Mouse (Mus musculus): Measurements from ENCODE around the gene Rnf6. TPM values are rescaled to one million over a fixed set of nuclear protein-coding genes. Genes with fewer than 3 reads are reported as not detected.

The Rnf6 gene
- polyA plus RNA-seq (2012; fragmentation: generic; extraction: Trizol): 10 to 100 TPM in 1 of 2 experiments, under 1 TPM in 1; 0.83 to 13.3 TPM

DNA sequence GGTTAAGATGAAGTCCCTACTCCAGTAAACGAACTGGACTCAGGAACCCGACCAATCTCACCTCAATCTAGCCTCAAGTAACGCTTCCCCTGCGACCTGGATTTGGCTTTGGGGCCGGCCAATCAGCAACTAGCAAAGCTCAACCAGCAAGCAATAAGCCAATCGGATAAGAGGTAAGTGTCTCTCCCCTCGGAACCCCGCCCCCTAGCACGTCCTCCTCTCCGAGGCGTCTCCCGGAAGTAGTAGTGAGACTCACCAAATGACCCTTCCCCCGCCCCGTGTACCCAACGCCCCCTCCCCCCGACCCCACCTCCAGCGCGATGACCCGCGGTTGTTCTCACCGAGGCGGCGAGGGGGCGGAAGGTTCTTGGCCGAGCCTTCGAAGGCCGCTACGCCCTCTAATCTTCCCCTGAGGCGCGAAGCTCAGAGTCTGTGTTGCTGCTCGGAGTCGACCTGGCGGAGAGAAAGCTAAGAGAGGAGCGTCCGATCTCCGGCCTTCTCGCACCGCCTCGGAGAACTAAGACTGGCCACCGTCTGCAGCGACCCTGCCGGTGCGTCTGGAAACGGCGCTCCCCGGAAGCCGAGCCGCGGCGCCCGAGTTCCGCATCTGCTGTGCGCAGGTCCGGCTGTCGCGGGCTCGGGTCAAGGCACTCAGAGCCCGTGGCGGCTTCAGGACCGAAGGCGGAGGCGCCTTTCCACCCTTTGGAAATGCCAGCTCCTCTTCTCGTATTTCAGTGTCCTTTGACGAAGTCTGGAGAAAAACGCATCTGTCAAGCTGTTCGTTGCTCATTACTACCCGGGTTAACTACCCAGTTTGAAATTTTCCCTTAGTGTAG is at the start of gene Rnf6:
TSS of gene Rnf6 (minus strand) at position 677 of the 836 bp plus-strand sequence.

DNA sequence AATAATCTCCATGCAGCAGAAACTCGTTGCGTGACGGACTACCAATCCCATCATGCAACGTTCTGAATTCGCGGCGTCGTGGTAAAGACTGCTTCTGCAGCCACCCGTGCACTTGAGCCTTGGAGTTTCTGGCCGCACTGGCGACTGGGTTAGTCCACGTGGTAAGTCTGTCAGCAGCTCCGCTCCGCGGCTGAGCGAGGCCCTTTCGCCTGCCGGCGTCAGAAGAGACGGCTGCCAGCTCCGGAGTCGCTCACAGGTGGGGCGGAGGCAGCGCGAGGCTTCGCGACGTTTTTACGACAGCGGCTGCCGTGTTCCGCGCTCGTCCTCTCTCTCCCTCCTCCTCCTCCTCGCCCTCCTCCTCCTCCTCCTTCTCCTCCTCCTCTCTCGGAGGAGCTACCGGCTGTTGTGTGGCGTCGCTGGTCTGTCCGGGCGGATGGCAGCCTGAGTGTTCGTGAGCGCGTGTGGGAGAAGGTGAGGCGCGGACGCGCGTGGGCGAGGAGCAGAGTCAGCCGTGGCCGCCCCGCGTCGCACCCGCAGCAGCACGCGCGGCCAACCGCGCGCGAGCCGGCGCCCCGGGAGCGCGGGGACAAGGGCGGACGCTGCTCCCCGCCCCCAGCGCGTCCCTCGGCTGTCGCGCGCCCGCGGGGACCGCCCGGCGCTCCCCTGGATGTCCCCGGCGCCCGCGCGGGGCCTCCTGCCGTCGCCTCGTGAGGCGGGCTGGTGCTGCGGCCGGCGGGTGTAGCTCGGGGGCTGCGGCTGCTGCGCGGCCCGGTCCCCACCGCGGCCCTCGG is 9.7 kb upstream of the Rnf6 start, which contains the start of gene Cdk8:
TSS of gene Cdk8 (plus strand) at position 367 of the 791 bp plus-strand sequence.

DNA sequence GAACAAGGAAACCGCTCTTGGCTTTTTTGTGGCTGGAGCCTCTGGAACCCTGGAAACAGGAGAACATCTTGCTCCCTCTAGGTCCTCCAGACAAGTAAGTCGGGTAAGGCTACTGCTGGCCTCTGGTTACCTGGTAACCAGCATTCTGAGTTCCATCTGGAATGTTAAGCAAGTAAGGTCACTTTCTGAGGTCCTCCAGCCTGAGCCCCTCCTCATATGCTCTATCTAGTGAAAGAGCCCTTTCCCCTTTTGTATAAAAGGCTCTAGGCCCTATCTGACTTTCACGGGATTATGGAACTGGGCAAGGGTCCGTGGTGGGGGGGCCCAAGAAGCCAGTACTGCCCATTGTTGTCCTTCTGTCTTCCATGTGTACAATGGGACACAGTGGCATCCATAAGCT is 36.2 kb downstream of the Rnf6 start, which contains the start of gene 1700001J03Rik:
TSS of gene 1700001J03Rik (minus strand) at position 101 of the 400 bp plus-strand sequence.

DNA sequence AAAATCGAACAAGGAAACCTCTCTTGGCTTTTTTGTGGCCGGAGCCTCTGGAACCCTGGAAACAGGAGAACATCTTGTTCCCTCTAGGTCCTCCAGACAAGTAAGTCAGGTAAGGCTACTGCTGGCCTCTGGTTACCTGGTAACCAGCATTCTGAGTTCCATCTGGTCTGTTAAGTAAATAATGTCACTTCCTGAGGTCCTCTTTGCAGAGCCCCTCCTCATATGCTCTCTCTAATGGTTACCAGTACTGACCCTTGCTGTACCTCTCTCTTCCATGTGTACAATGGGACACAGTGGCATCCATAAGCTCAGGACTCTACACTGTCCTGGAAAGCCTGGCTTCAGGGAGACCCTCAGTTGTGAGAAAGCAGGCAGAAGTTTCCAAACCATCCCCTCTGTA is 50.7 kb downstream of the Rnf6 start, which contains the start of gene Gm6309:
TSS of gene Gm6309 (minus strand) at position 101 of the 400 bp plus-strand sequence.

DNA sequence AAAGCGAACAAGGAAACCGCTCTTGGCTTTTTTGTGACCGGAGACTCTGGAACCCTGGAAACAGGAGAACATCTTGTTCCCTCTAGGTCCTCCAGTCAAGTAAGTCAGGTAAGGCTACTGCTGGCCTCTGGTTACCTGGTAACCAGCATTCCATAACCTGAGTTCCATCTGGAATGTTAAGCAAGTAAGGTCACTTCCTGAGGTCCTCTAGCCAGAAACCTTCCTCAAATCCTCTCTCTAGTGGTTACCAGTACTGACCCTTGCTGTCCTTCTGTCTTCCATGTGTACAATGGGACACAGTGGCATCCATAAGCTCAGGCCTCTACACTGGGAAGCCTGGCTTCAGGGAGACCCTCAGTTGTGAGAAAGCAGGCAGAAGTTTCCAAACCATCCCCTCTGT is 60.9 kb downstream of the Rnf6 start, which contains the start of gene Gm5565:
TSS of gene Gm5565 (minus strand) at position 101 of the 400 bp plus-strand sequence.

Other genes starting within 250 kb of the Rnf6 start
- gene Cyp3a25, start 211.9 kb downstream of the Rnf6 start, polyA plus RNA-seq (2012; fragmentation: generic; extraction: Trizol): not detected
- gene Cyp3a59, start 142.3 kb downstream of the Rnf6 start, polyA plus RNA-seq (2012; fragmentation: generic; extraction: Trizol): not detected
- gene Gm5565, start 61.0 kb downstream of the Rnf6 start, polyA plus RNA-seq (2012; fragmentation: generic; extraction: Trizol): not detected
- gene Gm6309, start 50.8 kb downstream of the Rnf6 start, polyA plus RNA-seq (2012; fragmentation: generic; extraction: Trizol): not detected
- gene 1700001J03Rik, start 36.3 kb downstream of the Rnf6 start, polyA plus RNA-seq (2012; fragmentation: generic; extraction: Trizol): not detected
- gene Cdk8, start 9.7 kb upstream of the Rnf6 start, polyA plus RNA-seq (2012; fragmentation: generic; extraction: Trizol): 1 to 10 TPM; 1.2 to 6.9 TPM
- not detected for gene Wasf3, start 163.4 kb upstream of the Rnf6 start, polyA plus RNA-seq (2012; fragmentation: generic; extraction: Trizol)